Mouse (Mus musculus): ENCODE results near the gene Cldn9.

DNA sequence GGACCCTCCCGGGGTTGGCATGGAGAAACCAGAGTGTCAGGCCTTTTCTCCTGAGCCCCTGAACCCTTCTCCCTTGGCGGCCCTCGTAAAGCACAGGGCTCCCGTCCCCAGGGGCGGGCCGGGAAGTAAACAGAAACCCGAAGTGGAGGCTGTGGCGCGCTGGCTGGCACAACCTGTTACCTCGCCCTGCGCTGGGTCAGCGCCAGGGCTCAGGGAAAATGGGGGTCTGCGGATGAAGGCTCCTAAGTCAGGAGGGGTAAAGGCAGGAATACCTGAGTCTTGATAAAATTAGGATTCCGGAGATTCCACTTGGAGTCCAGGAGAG, 23.0 kb downstream of the Cldn9 start:
- TF ChIP-seq CTCF (IDR thresholded peaks at IDR 0.05; ENCODE audit: extremely low read depth, insufficient read length, insufficient replicate concordance, low read depth, low read length) = no peak
- no peak for TF ChIP-seq POLR2A (IDR thresholded peaks at IDR 0.05; ENCODE audit: low read depth, low read length)
